Mouse (Mus musculus) mesoderm, embryonic 11.5 days (tissue): ENCODE measurements at regions not wholly inside any gene's neighbourhood (a gene's known extent, or its start where the extent isn't known, plus 50 kb on each side); places are given as distances from the start of the nearest gene placed in this dataset.

Experiments used
- DNase-seq: peaks from one replicate; pipeline ENCODE4 v3.0.0-alpha.2; 2012; ENCODE audit warnings: low read depth, low spot score

GRCm38 (mm10) chr11:21036161-21036916 is 54.8 kb upstream of the Peli1 start:
- no peak for DNase-seq

GRCm38 (mm10) chr11:21037267-21037906 is 53.7 kb upstream of the Peli1 start:
- DNase-seq: no peak

GRCm38 (mm10) chr11:21041201-21041600 is 49.9 kb upstream of the Peli1 start:
- DNase-seq: no peak
